Mouse (Mus musculus) cortical plate, adult 2 months (tissue): ENCODE measurements around the gene Crip1. TPM values are rescaled to one million over a fixed set of nuclear protein-coding genes. Genes with fewer than 3 reads are reported as not detected.
"Not testable (repeated sequence)": the region's sequence is repeated elsewhere in the genome, so short reads cannot be mapped to it uniquely, and the experiment has no call there.

ENCODE experiments used
- H3K27ac ChIP-seq: fragments of 200-500 bp; 2 replicates; pipeline ENCODE4 v1.5.1; 2012; ENCODE audit warnings: low read length, control low read depth, inconsistent platforms; ENCODE audit not compliant: insufficient read depth
- H3K4me1 ChIP-seq: fragments of 200-500 bp; 2 replicates; pipeline ENCODE4 v1.6.1; 2011; ENCODE audit warnings: low read length; ENCODE audit not compliant: control insufficient read depth, insufficient read depth
- H3K4me3 ChIP-seq: fragments of 200-500 bp; 2 replicates; pipeline ENCODE4 v1.5.1; 2011; ENCODE audit warnings: mild to moderate bottlenecking, low read length, control low read depth; ENCODE audit not compliant: insufficient read depth
- CTCF ChIP-seq: fragments of 200-500 bp; IDR thresholded peaks from 2 replicates; pipeline ENCODE4 v1.5.1; 2011; ENCODE audit warnings: mild to moderate bottlenecking, control low read depth, low read length; ENCODE audit not compliant: insufficient read depth; ENCODE audit errors: extremely low read depth
- POLR2A ChIP-seq: fragments of 200-500 bp; IDR thresholded peaks from 2 replicates; pipeline ENCODE4 v1.6.1; 2011; ENCODE audit warnings: mild to moderate bottlenecking, low read length, control low read depth; ENCODE audit not compliant: insufficient read depth; ENCODE audit errors: extremely low read depth
- polyA plus RNA-seq: library from polyadenylated mRNA; depleted of rRNA; stranded (reverse); fragments of >200 nt; gene quantifications from 2 replicates; pipeline ENCODE4 v1.2.3, GENCODE M21; 2012; rRNA removed

The Crip1 gene
- polyA plus RNA-seq, 1 experiment = 70.7 TPM

DNA sequence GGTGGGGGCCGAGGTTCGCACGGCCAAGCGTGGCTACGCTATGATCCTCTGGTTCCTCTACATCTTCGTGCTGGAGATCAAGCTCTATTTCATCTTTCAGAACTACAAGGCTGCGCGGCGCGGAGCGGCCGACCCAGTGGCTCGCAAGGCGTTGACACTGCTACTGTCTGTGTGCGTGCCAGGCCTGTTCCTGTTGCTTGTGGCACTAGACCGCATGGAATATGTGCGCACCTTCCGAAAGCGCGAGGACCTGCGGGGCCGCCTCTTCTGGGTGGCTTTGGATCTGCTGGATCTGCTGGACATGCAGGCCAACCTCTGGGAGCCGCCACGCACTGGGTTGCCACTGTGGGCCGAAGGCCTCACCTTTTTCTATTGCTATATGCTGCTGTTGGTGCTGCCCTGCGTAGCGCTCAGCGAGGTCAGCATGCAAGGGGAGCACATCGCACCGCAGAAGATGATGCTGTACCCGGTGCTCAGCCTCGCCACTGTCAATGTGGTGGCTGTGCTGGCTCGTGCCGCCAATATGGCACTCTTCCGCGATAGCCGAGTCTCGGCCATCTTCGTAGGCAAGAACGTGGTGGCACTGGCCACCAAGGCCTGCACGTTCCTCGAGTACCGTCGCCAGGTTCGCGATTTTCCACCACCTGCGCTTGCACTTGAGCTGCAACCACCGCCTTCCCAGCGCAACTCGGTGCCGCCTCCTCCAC lies 42.4 kb downstream of the Crip1 start:
- Histone ChIP-seq H3K4me3 (peak overlapping the region; percentile 54; the same call in 1 of the 2 replicates), H3K27ac (no peak overlapping the region), H3K4me1 (peaks cover 1% of the 10 kb centered on the region; the same call in 1 of the 2 replicates)
- TF ChIP-seq POLR2A = no peak
- no peak for TF ChIP-seq CTCF

DNA sequence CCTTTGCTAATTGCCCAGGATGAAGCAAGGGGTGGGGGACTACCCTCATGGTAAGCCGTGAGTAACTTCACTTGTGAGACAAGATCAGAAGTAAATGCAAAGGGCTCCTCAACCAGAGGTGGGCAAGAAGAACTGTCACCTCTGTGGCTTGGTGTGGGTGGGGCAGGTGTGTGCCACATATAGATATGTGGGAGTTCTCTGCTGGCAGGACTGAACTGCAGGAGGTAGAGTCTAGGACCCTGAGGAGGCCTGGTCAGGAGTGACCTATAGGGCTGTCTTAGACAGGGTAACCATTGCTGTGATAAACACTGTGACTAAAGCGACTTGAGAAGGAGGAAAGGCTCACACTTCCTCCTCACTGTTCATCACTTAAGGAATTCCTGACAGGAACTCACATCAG lies 47.3 kb downstream of the Crip1 start:
- TF ChIP-seq POLR2A = no peak
- no peak for TF ChIP-seq CTCF
- H3K4me1 ChIP-seq = no peaks in the 10 kb centered on the region
- no peak overlapping the region for H3K4me3 ChIP-seq
- H3K27ac ChIP-seq = no peak overlapping the region

GRCm38 (mm10) chr12:113199132-113199531 lies 53.0 kb downstream of the Crip1 start:
- not testable (repeated sequence) for H3K27ac ChIP-seq, H3K4me3 ChIP-seq, H3K4me1 ChIP-seq

DNA sequence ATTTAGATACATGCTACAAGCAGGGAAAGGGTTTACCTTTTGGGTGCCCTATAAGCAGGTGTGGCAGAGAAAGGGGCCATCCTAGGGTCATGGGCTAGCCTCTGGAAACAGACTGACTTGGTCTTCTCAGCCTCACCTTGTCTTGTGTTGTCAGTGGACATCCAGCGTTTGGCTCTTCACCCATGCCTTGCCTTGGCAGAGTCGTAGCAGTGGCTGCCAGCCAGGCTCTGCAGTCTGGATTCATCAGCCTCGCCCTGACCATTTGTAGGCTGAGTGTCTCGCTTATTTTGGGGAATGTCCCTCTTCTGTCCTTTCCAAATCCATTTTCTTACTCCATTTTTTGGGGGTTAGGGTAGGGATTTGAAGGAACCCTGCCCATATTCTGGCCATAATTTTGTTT lies 55.2 kb downstream of the Crip1 start:
- H3K4me1 ChIP-seq = no peaks in the 10 kb centered on the region
- TF ChIP-seq CTCF (no peak), POLR2A (no peak)
- H3K27ac ChIP-seq = no peak overlapping the region

GRCm38 (mm10) chr12:113202008-113202407 lies 55.9 kb downstream of the Crip1 start:
- Histone ChIP-seq H3K4me3 (no peak overlapping the region), H3K27ac (no peak overlapping the region), H3K4me1 (no peaks in the 10 kb centered on the region)
- no peak for TF ChIP-seq CTCF
- TF ChIP-seq POLR2A = no peak

More for the DNA sequence above, 55.2 kb downstream of the Crip1 start:
- H3K4me3 ChIP-seq = no peak overlapping the region

Other genes with a start within 250 kb of the Crip1 start
- 42.1 and 51.5 TPM in 2 replicates for gene Jag2, start 216.5 kb upstream of the Crip1 start, polyA plus RNA-seq
- gene Nudt14, start 204.2 kb upstream of the Crip1 start, polyA plus RNA-seq = 18.2 and 18.9 TPM in 2 replicates
- 78.2 and 80.2 TPM in 2 replicates for gene Btbd6, start 169.8 kb upstream of the Crip1 start, polyA plus RNA-seq
- gene Brf1, start 145.6 kb upstream of the Crip1 start, polyA plus RNA-seq = 38.8 and 39.6 TPM in 2 replicates
- gene Pacs2, start 131.8 kb upstream of the Crip1 start, polyA plus RNA-seq = 76.3 and 90.3 TPM in 2 replicates
- 0.21 TPM in 1 of 2 replicates, not detected in the other for gene Tex22, start 71.8 kb upstream of the Crip1 start, polyA plus RNA-seq
- gene Mta1, start 48.0 kb upstream of the Crip1 start, polyA plus RNA-seq = 68.4 and 68.7 TPM in 2 replicates
- gene Crip2, start 6.1 kb upstream of the Crip1 start, polyA plus RNA-seq = 263 and 281 TPM in 2 replicates
- gene Tedc1, start 10.1 kb downstream of the Crip1 start, polyA plus RNA-seq = 1.0 and 2.0 TPM in 2 replicates
- gene Tmem121, start 39.6 kb downstream of the Crip1 start, polyA plus RNA-seq = 40.1 and 40.7 TPM in 2 replicates